Mouse (Mus musculus): Measurements from ENCODE around the gene Cog2. TPM values are rescaled to one million over a fixed set of nuclear protein-coding genes. Genes with fewer than 3 reads are reported as not detected.

The Cog2 gene
- polyA plus RNA-seq, 1 experiment, result 27.6 TPM

DNA sequence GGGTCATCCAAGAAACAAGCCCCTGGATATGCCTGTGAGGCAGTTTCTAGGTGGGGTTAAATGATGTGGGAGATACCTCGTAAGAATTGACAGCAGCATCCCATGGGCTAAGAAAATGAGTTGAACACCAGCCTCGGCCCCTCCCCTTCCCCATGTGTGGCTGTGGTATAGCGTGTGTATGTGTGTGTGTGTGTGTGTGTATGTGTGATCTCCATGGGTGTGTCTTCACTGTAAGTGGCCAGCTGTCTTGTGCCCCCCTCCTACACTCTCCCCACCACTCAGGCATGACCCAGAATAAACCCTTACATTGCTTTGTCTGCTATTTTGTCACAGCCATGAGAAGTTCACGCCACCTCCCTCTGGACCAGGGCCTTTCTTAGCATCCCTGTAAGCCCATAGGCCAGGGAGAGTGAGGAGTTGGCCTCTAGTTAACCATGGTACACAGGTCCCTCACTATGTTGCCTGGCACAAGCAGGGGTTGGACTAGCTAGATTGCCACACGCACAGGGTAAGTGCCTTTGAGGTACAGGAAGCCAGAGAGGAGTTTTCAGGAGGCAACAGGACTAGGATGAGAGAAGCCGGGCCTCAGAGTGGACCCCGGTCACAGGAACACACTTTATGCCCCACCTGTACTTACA is 34.7 kb downstream of the Cog2 start:
- TF ChIP-seq USF1 (IDR thresholded peaks at IDR 0.05; ENCODE audit: low read depth), result no peak
- Histone ChIP-seq H3K4me3 (ENCODE audit: insufficient read depth, poor library complexity, severe bottlenecking) (no peak overlapping the region), H3K27me3 (ENCODE audit: control insufficient read depth, insufficient read depth, insufficient read length) (peaks cover 11% of the 10 kb centered on the region), H3ac (ENCODE audit: control insufficient read depth, insufficient read length, low read depth) (no peak overlapping the region), H3K36me3 (ENCODE audit: control insufficient read depth, insufficient read depth) (peaks cover 23% of the 10 kb centered on the region), H3K79me2 (ENCODE audit: control insufficient read depth, insufficient read depth) (no peaks in the 10 kb centered on the region), H3K79me3 (ENCODE audit: low read depth) (no peaks in the 10 kb centered on the region)

DNA sequence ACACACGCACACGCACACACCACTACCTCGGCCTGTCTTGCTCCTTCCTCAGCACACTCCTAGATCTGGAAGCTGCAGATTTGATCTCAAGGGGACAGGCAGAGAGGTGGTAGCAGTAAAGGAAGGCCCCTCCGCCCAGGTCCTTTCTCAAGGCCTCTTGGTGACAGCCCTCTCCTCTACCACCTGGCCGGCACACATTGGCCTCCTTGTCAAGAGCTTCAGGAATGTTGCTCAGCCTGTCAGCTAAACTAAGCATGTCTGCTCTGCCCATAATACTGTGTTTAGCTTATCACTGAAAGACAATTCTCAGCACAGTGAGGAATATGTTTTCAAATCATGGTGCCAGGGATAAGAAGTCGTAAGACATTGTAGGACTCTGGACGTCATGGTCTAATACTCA is 35.6 kb downstream of the Cog2 start:
- no peak overlapping the region for H3ac ChIP-seq (ENCODE audit: control insufficient read depth, insufficient read length, low read depth)
- H3K79me2 ChIP-seq (ENCODE audit: control insufficient read depth, insufficient read depth), result no peaks in the 10 kb centered on the region
- H3K36me3 ChIP-seq (ENCODE audit: control insufficient read depth, insufficient read depth), result peaks cover 16% of the 10 kb centered on the region
- no peaks in the 10 kb centered on the region for H3K79me3 ChIP-seq (ENCODE audit: low read depth)
- no peak for TF ChIP-seq CEBPB (IDR thresholded peaks at IDR 0.05; ENCODE audit: low read depth)
- no peak for TF ChIP-seq MYOG (IDR thresholded peaks at IDR 0.05; ENCODE audit: control insufficient read depth, extremely low read depth, insufficient read length)
- TF ChIP-seq MAX (IDR thresholded peaks at IDR 0.05), result no peak
- no peak for TF ChIP-seq CTCF (IDR thresholded peaks at IDR 0.05; ENCODE audit: control insufficient read depth, insufficient read depth, insufficient read length)
- TF ChIP-seq USF1 (IDR thresholded peaks at IDR 0.05; ENCODE audit: low read depth), result no peak
- TF ChIP-seq MYOD1 (IDR thresholded peaks at IDR 0.05; ENCODE audit: control insufficient read depth, insufficient read length, low read depth), result no peak
- no peak for TF ChIP-seq FOSL1 (IDR thresholded peaks at IDR 0.05; ENCODE audit: insufficient read depth, low read length, poor library complexity, severe bottlenecking)
- peaks cover 20% of the 10 kb centered on the region for H3K27me3 ChIP-seq (ENCODE audit: control insufficient read depth, insufficient read depth, insufficient read length)
- no peak overlapping the region for H3K4me3 ChIP-seq (ENCODE audit: insufficient read depth, poor library complexity, severe bottlenecking)

- Histone ChIP-seq H3K79me3 (ENCODE audit: low read depth) (no peaks in the 10 kb centered on the region), H3K4me3 (ENCODE audit: insufficient read depth, poor library complexity, severe bottlenecking) (no peak overlapping the region), H3K79me2 (ENCODE audit: control insufficient read depth, insufficient read depth) (no peaks in the 10 kb centered on the region), H3ac (ENCODE audit: control insufficient read depth, insufficient read length, low read depth) (no peak overlapping the region), H3K36me3 (ENCODE audit: control insufficient read depth, insufficient read depth) (peaks cover 11% of the 10 kb centered on the region), H3K27me3 (ENCODE audit: control insufficient read depth, insufficient read depth, insufficient read length) (peaks cover 25% of the 10 kb centered on the region)
- TF ChIP-seq CEBPB (IDR thresholded peaks at IDR 0.05; ENCODE audit: low read depth), result no peak
- TF ChIP-seq MAX (IDR thresholded peaks at IDR 0.05), result no peak
- TF ChIP-seq MYOG (IDR thresholded peaks at IDR 0.05; ENCODE audit: control insufficient read depth, extremely low read depth, insufficient read length), result no peak
- no peak for TF ChIP-seq FOSL1 (IDR thresholded peaks at IDR 0.05; ENCODE audit: insufficient read depth, low read length, poor library complexity, severe bottlenecking)
- TF ChIP-seq CTCF (IDR thresholded peaks at IDR 0.05; ENCODE audit: control insufficient read depth, insufficient read depth, insufficient read length), result no peak
- TF ChIP-seq USF1 (IDR thresholded peaks at IDR 0.05; ENCODE audit: low read depth), result no peak
- TF ChIP-seq MYOD1 (IDR thresholded peaks at IDR 0.05; ENCODE audit: control insufficient read depth, insufficient read length, low read depth), result no peak
Observed at GRCm38 (mm10) chr8:124556658-124557057, 36.1 kb downstream of the Cog2 start.

GRCm38 (mm10) chr8:124557476-124557875 is 36.9 kb downstream of the Cog2 start:
- H3K27me3 ChIP-seq (ENCODE audit: control insufficient read depth, insufficient read depth, insufficient read length), result peaks cover 27% of the 10 kb centered on the region
- TF ChIP-seq MAX (IDR thresholded peaks at IDR 0.05) (no peak), CTCF (IDR thresholded peaks at IDR 0.05; ENCODE audit: control insufficient read depth, insufficient read depth, insufficient read length) (no peak), CEBPB (IDR thresholded peaks at IDR 0.05; ENCODE audit: low read depth) (no peak), MYOG (IDR thresholded peaks at IDR 0.05; ENCODE audit: control insufficient read depth, extremely low read depth, insufficient read length) (no peak), USF1 (IDR thresholded peaks at IDR 0.05; ENCODE audit: low read depth) (no peak), FOSL1 (IDR thresholded peaks at IDR 0.05; ENCODE audit: insufficient read depth, low read length, poor library complexity, severe bottlenecking) (no peak), MYOD1 (IDR thresholded peaks at IDR 0.05; ENCODE audit: control insufficient read depth, insufficient read length, low read depth) (no peak)
- H3ac ChIP-seq (ENCODE audit: control insufficient read depth, insufficient read length, low read depth), result no peak overlapping the region
- H3K36me3 ChIP-seq (ENCODE audit: control insufficient read depth, insufficient read depth), result peaks cover 3% of the 10 kb centered on the region
- no peak overlapping the region for H3K4me3 ChIP-seq (ENCODE audit: insufficient read depth, poor library complexity, severe bottlenecking)
- H3K79me3 ChIP-seq (ENCODE audit: low read depth), result no peaks in the 10 kb centered on the region
- no peaks in the 10 kb centered on the region for H3K79me2 ChIP-seq (ENCODE audit: control insufficient read depth, insufficient read depth)

DNA sequence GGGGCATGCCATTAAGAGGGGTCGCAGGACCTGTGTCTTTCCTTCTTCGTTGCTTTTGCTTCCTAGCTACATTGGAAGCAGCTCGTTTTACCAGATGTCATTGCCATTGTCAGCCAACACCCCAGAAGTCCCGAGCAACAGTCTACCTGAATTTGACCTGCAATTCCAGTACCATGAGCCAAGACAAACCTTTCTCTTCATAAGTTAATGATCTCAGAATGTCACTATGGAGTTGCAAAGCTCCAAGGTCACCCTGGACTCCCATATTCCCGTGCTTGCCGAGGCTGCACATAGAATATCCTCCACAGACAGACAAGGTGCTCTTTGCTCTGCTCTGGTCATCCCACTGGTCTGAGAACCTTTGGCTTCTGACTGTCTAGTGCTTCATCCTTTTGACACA is 46.6 kb downstream of the Cog2 start:
- peaks cover 60% of the 10 kb centered on the region for H3K27me3 ChIP-seq (ENCODE audit: control insufficient read depth, insufficient read depth, insufficient read length)
- H3K79me2 ChIP-seq (ENCODE audit: control insufficient read depth, insufficient read depth), result no peaks in the 10 kb centered on the region
- H3ac ChIP-seq (ENCODE audit: control insufficient read depth, insufficient read length, low read depth), result no peak overlapping the region
- no peaks in the 10 kb centered on the region for H3K79me3 ChIP-seq (ENCODE audit: low read depth)
- no peak overlapping the region for H3K4me3 ChIP-seq (ENCODE audit: insufficient read depth, poor library complexity, severe bottlenecking)
- no peaks in the 10 kb centered on the region for H3K36me3 ChIP-seq (ENCODE audit: control insufficient read depth, insufficient read depth)
- no peak for TF ChIP-seq MYOG (IDR thresholded peaks at IDR 0.05; ENCODE audit: control insufficient read depth, extremely low read depth, insufficient read length)
- TF ChIP-seq FOSL1 (IDR thresholded peaks at IDR 0.05; ENCODE audit: insufficient read depth, low read length, poor library complexity, severe bottlenecking), result no peak
- TF ChIP-seq CTCF (IDR thresholded peaks at IDR 0.05; ENCODE audit: control insufficient read depth, insufficient read depth, insufficient read length), result no peak
- TF ChIP-seq MYOD1 (IDR thresholded peaks at IDR 0.05; ENCODE audit: control insufficient read depth, insufficient read length, low read depth), result no peak
- TF ChIP-seq MAX (IDR thresholded peaks at IDR 0.05), result no peak
- TF ChIP-seq USF1 (IDR thresholded peaks at IDR 0.05; ENCODE audit: low read depth), result no peak
- TF ChIP-seq CEBPB (IDR thresholded peaks at IDR 0.05; ENCODE audit: low read depth), result no peak

DNA sequence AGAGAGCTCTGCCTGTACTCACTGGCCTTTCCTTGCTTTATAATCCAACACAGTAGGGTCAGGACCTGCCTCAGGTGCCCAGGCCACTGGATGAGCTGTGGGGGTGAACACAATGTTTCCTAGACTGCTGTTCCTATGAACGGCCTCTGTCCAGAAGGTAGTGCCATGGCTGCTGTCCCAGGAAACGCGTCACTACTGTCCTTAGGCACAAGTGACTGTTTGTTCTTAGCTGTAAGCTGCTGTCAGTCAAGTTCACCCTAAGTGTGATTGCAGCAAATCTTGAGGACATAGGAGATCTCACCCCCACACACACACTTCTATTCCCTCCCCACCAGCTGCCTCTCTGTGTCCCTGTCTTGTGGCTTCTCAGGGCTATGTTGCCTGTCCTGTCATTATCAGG is 47.0 kb downstream of the Cog2 start:
- no peaks in the 10 kb centered on the region for H3K79me2 ChIP-seq (ENCODE audit: control insufficient read depth, insufficient read depth)
- H3K36me3 ChIP-seq (ENCODE audit: control insufficient read depth, insufficient read depth), result no peaks in the 10 kb centered on the region
- no peaks in the 10 kb centered on the region for H3K79me3 ChIP-seq (ENCODE audit: low read depth)
- no peak for TF ChIP-seq MYOD1 (IDR thresholded peaks at IDR 0.05; ENCODE audit: control insufficient read depth, insufficient read length, low read depth)
- no peak for TF ChIP-seq CEBPB (IDR thresholded peaks at IDR 0.05; ENCODE audit: low read depth)
- no peak for TF ChIP-seq FOSL1 (IDR thresholded peaks at IDR 0.05; ENCODE audit: insufficient read depth, low read length, poor library complexity, severe bottlenecking)
- no peak for TF ChIP-seq USF1 (IDR thresholded peaks at IDR 0.05; ENCODE audit: low read depth)
- no peak for TF ChIP-seq MAX (IDR thresholded peaks at IDR 0.05)
- TF ChIP-seq CTCF (IDR thresholded peaks at IDR 0.05; ENCODE audit: control insufficient read depth, insufficient read depth, insufficient read length), result no peak
- no peak for TF ChIP-seq MYOG (IDR thresholded peaks at IDR 0.05; ENCODE audit: control insufficient read depth, extremely low read depth, insufficient read length)
- no peak overlapping the region for H3K4me3 ChIP-seq (ENCODE audit: insufficient read depth, poor library complexity, severe bottlenecking)
- peaks cover 58% of the 10 kb centered on the region for H3K27me3 ChIP-seq (ENCODE audit: control insufficient read depth, insufficient read depth, insufficient read length)
- H3ac ChIP-seq (ENCODE audit: control insufficient read depth, insufficient read length, low read depth), result no peak overlapping the region
